ENCODE assay signal across 1 mouse cellular context in the genomic region with DNA sequence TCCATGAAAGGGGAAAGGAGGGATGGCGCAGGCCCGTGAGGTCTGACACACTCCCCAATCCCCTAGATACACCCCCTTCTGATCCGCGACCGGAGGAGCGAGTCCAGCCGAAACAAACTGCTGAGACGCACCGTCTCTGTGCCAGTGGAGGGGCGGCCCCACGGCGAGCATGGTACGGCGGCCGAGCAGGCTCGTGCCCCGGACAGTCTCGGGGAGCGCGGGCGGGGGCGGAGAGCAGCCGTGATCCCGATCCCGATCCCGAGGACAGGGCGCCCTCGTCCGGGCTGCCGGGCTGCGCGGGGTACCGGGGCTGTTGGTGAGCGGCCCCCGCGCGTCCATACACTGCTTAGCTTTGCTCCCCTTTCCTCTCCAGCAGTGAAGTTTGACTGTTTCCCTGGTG.
TF ChIP-seq lines count a peak whose summit lies in the region.

No protein-coding gene starts in this region.

TF ChIP-seq in myocyte, 11 proteins besides CTCF, POLR2A, EP300 and RAD21 (continued from another document):
- TF ChIP-seq REST (IDR thresholded peaks at IDR 0.05; ENCODE audit: insufficient read depth, insufficient read length), result no peak
- TF ChIP-seq MYOD1 (IDR thresholded peaks at IDR 0.05; ENCODE audit: control insufficient read depth in 1 of 3, insufficient read length in 2 of 3, low read depth in 2 of 3), result no peak
- TF ChIP-seq USF1 (IDR thresholded peaks at IDR 0.05; ENCODE audit: low read depth), result no peak
- TF ChIP-seq SRF (IDR thresholded peaks at IDR 0.05; ENCODE audit: control insufficient read depth, insufficient read length, low read depth), result no peak
